Mouse (Mus musculus) stomach, postnatal 0 days (tissue): ENCODE results near the gene Grin3a.
"Not testable (repeated sequence)": the region's sequence is repeated elsewhere in the genome, so short reads cannot be mapped to it uniquely, and the experiment has no call there.

Experiments used
- CTCF ChIP-seq: IDR thresholded peaks from 2 replicates; pipeline ENCODE4 v1.5.1; 2016; ENCODE audit warnings: antibody characterized with exemption, low read depth, mild to moderate bottlenecking, moderate library complexity
- EP300 ChIP-seq: optimal IDR thresholded peaks from 2 replicates; pipeline ENCODE3; 2016; ENCODE audit warnings: antibody characterized with exemption

- not testable (repeated sequence) for TF ChIP-seq CTCF, EP300
These were observed 225.7 kb downstream of the Grin3a start for GRCm38 (mm10) chr4:49619861-49620260.
